Mouse (Mus musculus): ENCODE results near the gene Fto.

The Fto gene

GRCm38 (mm10) chr8:91669461-91670071 is 356.2 kb downstream of the Fto start:
- DNase-seq (ENCODE audit: low spot score), result no peak

GRCm38 (mm10) chr8:91676928-91677327 is 363.6 kb downstream of the Fto start:
- no peak for DNase-seq (ENCODE audit: low spot score)

GRCm38 (mm10) chr8:91679451-91679850 is 366.1 kb downstream of the Fto start:
- no peak for DNase-seq (ENCODE audit: low spot score)

- DNase-seq (ENCODE audit: low spot score), result no peak
These were observed 366.8 kb downstream of the Fto start for GRCm38 (mm10) chr8:91680125-91680524.

GRCm38 (mm10) chr8:91684596-91685317 is 371.4 kb downstream of the Fto start:
- no peak for DNase-seq (ENCODE audit: low spot score)

- DNase-seq (ENCODE audit: low spot score), result no peak
These were observed 372.1 kb downstream of the Fto start for GRCm38 (mm10) chr8:91685408-91685807.

- no peak for DNase-seq (ENCODE audit: low spot score)
These were observed 378.9 kb downstream of the Fto start for GRCm38 (mm10) chr8:91692056-91692721.

GRCm38 (mm10) chr8:91706533-91706932 is 393.2 kb downstream of the Fto start:
- no peak for DNase-seq (ENCODE audit: low spot score)

GRCm38 (mm10) chr8:91708661-91709060 is 395.3 kb downstream of the Fto start:
- DNase-seq (ENCODE audit: low spot score), result no peak

GRCm38 (mm10) chr8:91709768-91710167 is 396.4 kb downstream of the Fto start:
- DNase-seq (ENCODE audit: low spot score), result no peak

- DNase-seq (ENCODE audit: low spot score), result no peak
These were observed 397.9 kb downstream of the Fto start for GRCm38 (mm10) chr8:91711202-91711601.

- DNase-seq (ENCODE audit: low spot score), result no peak
These were observed 398.8 kb downstream of the Fto start for GRCm38 (mm10) chr8:91711981-91712598.

GRCm38 (mm10) chr8:91712731-91713569 is 399.6 kb downstream of the Fto start:
- DNase-seq (ENCODE audit: low spot score), result no peak

- no peak for DNase-seq (ENCODE audit: low spot score)
These were observed 400.5 kb downstream of the Fto start for GRCm38 (mm10) chr8:91713677-91714312.

GRCm38 (mm10) chr8:91714733-91715132 is 401.4 kb downstream of the Fto start:
- DNase-seq (ENCODE audit: low spot score), result no peak

GRCm38 (mm10) chr8:91715387-91716085 is 402.2 kb downstream of the Fto start:
- DNase-seq (ENCODE audit: low spot score), result no peak

Data from urinary bladder, postnatal 10 days (tissue).